Mouse (Mus musculus) kidney, postnatal 4 days (tissue): ENCODE measurements around the gene Prph.

Experiments used
- DNase-seq, 2 experiments: peaks; one replicate each; pipeline ENCODE4 v3.0.0; 2021; ENCODE audit warnings: mixed read lengths in 2 of 2

The Prph gene

DNA sequence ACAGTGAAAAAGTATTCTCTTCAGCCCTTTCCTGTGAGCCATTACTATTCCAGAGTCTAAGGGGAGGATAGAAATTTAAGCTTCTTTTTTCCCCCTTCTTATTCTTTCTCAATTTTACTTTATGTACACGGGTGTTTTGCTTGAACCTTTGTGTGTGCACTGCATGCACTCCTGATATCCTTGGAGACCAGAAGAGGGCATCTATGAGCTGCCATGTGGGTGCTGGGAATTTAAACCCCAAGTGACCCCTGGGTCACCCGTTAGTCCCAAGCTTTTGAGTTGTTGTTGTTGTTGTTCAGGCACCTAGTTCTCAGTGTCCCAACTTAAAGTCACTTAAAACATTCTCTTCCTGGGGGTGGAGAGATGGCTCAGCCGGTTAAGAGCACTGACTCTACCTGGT is 45.0 kb downstream of the Prph start:
- DNase-seq = no peak

DNA sequence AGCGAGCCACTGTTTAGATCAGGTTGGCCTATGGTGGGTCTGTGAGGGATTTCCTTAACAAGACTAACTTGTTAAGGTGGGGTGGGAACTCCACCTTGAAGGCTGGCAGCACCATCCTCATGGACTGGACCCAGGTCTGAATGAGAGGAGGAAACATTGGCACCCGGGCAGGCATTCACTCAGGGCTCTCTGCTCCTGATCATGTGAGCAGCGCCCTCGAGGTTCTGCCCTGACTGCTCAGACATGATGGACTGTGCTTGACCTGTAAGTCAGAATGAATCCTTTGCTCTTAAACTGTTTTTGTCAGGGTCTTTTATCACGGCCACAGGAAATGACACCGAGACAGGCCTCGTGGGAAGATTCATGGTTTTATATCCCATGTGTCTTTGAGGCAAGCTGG is 50.3 kb downstream of the Prph start:
- peak in 1 of 2 experiments; percentile 33 for DNase-seq

DNA sequence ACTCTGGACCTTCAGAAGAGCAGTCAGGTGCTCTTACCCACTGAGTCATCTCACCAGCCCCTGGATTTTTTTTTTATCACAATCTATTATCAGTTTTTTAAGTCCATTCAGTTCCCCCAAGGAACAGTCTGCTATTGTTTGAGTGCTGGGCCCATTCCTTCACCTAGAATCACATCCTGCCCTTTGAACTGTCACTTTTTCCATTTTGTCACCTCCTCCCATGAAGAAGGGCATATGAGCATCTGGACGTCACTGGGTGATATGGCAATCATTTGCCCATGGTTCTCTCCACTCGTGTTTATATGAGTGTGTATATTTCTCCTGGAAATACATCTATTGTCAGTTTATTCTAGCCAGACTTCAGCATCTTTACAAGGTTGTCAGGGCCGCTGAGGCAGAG is 52.9 kb downstream of the Prph start:
- no peak for DNase-seq
